Mouse (Mus musculus) midbrain, postnatal 0 days (tissue): ENCODE measurements around the gene Medag. TPM values are rescaled to one million over a fixed set of nuclear protein-coding genes. Genes with fewer than 3 reads are reported as not detected.

Source experiments
- ATAC-seq: fragments of 200-750 bp; cut with Nextera tagmentation; 2 replicates; pipeline ENCODE4 v1.8.0; 2017; ENCODE audit warnings: moderate number of reproducible peaks, mild to moderate bottlenecking, moderate TSS enrichment, moderate library complexity; ENCODE audit not compliant: low FRiP score
- DNase-seq: peaks from one replicate; pipeline ENCODE4 v3.0.0-alpha.2; 2015; ENCODE audit warnings: low spot score
- H3K27ac ChIP-seq: fragments of 300-500 bp; sonication (generic); 2 replicates; pipeline ENCODE4 v1.5.1; 2014; ENCODE audit warnings: low read depth, mild to moderate bottlenecking, low read length, mixed read lengths
- H3K27me3 ChIP-seq: fragments of 300-500 bp; sonication (generic); 2 replicates; pipeline ENCODE4 v1.6.1; 2014; ENCODE audit warnings: low read length, control low read depth, mixed read lengths; ENCODE audit not compliant: insufficient read depth
- H3K36me3 ChIP-seq: fragments of 300-500 bp; sonication (generic); 2 replicates; pipeline ENCODE4 v1.6.1; 2014; ENCODE audit warnings: low read length, control low read depth, mixed read lengths; ENCODE audit not compliant: insufficient read depth
- H3K4me1 ChIP-seq: fragments of 300-500 bp; sonication (generic); 2 replicates; pipeline ENCODE4 v1.6.1; 2014; ENCODE audit warnings: mild to moderate bottlenecking, control low read depth, antibody characterized with exemption, low read length, mixed read lengths; ENCODE audit not compliant: insufficient read depth
- H3K4me2 ChIP-seq: fragments of 300-500 bp; sonication (generic); 2 replicates; pipeline ENCODE4 v1.6.1; 2014; ENCODE audit warnings: low read depth, mild to moderate bottlenecking, low read length, mixed read lengths; ENCODE audit not compliant: poor library complexity, severe bottlenecking
- H3K4me3 ChIP-seq: fragments of 300-500 bp; sonication (generic); 2 replicates; pipeline ENCODE4 v1.5.1; 2014; ENCODE audit warnings: low read depth, mild to moderate bottlenecking, low read length, moderate library complexity
- H3K9ac ChIP-seq: fragments of 300-500 bp; sonication (generic); replicated peaks from 2 replicates; pipeline ENCODE4 v1.6.1; 2014; ENCODE audit warnings: mild to moderate bottlenecking, low read length, moderate library complexity, mixed read lengths; ENCODE audit not compliant: poor library complexity, severe bottlenecking
- H3K9me3 ChIP-seq: fragments of 300-500 bp; sonication (generic); 2 replicates; pipeline ENCODE4 v1.6.1; 2016; ENCODE audit warnings: low read length, control low read depth
- CTCF ChIP-seq: IDR thresholded peaks from 2 replicates; pipeline ENCODE4 v1.5.1; 2016; ENCODE audit warnings: antibody characterized with exemption, mild to moderate bottlenecking
- WGBS: fragments of 180-500 bp; shearing (Covaris S2); extraction: QIAGEN DNeasy Blood & Tissue Kit; methylation state at CpG from one replicate; pipeline ENCODE4 v1.1.7; 2014; 5-methylcytosine and 5-hydroxymethylcytosine counted together
- polyA plus RNA-seq: library from polyadenylated mRNA; unstranded; fragments of >200 nt; fragmentation: Nextera tagmentation; extraction: Ambion mirVana; gene quantifications from 2 replicates; pipeline ENCODE4 v1.2.1, GENCODE M21; 2015
- total RNA-seq: library from RNA; depleted of rRNA; stranded (reverse); fragments of >200 nt; gene quantifications from 2 replicates; pipeline ENCODE4 v1.2.3, GENCODE M21; 2014

Gene Medag
- total and polyA plus RNA-seq, 2 experiments from 2014 or later, result 2.1 to 2.6 TPM

DNA sequence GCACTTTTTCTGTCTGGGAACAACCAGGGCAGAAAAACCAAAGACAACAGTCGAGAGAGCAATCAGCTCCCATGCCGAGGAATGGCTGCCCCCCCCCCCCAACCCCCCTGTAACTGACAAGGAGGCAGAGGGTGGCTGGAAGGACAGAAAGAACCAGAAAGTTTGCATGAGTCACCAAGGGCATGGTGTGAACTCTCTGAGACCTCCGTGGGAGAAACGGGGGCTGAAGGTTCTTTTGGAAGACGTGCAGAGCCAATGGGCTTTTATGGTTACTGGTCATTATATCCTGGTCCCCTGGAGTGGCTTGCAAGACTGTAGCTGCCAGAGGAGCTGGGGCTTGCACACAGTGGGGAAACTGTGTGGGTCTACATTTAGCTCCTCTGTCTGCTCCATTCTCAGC lies 22.6 kb upstream of the Medag start:
- Histone ChIP-seq H3K9ac (no peak overlapping the region), H3K27me3 (no peaks in the 10 kb centered on the region), H3K27ac (no peak overlapping the region), H3K4me2 (no peak overlapping the region), H3K9me3 (no peaks in the 10 kb centered on the region), H3K4me3 (no peak overlapping the region), H3K4me1 (no peaks in the 10 kb centered on the region), H3K36me3 (no peaks in the 10 kb centered on the region)
- DNase-seq (no peak), ATAC-seq (no peak)
- 75% methylated on average over 5 of the region's 5 CpGs for WGBS
- TF ChIP-seq CTCF, result no peak

DNA sequence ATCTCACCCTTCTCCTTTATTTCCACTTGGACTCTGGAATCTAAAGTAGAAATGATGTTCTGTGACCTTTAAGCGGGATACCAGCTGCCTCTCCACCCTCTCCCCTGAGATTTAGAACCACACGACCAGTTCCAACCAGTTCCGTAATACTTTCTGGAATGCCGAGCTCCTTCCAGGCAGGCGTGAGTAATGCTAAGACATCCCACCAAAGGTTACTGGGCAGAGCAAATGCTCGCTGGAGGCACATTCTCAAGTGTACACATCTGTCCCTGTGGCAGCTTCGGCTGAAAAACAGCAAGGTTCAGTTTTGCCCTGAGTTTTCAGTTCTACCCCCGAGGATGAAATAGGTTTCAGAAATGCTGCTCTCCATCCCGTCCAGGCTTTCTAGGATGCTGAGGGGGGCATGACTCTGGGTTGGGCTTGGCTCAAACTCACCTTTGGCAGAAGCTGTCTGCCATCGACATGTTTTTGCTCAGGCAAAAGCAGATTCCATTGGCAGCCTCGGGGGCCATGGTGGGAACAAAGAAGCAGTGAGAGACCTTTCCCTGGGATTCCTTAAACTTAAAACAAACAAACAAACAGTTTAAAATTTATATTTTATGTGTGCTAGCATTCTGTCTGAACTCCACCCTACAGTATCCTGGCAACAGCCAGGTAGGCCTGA lies 21.9 kb upstream of the Medag start:
- Histone ChIP-seq H3K9me3 (no peaks in the 10 kb centered on the region), H3K4me3 (no peak overlapping the region), H3K4me2 (no peak overlapping the region), H3K27me3 (no peaks in the 10 kb centered on the region), H3K27ac (no peak overlapping the region), H3K36me3 (no peaks in the 10 kb centered on the region), H3K4me1 (no peaks in the 10 kb centered on the region), H3K9ac (no peak overlapping the region)
- no peak for ATAC-seq
- WGBS, result 63% methylated on average over 11 of the region's 11 CpGs
- no peak for DNase-seq
- TF ChIP-seq CTCF, result no peak

DNA sequence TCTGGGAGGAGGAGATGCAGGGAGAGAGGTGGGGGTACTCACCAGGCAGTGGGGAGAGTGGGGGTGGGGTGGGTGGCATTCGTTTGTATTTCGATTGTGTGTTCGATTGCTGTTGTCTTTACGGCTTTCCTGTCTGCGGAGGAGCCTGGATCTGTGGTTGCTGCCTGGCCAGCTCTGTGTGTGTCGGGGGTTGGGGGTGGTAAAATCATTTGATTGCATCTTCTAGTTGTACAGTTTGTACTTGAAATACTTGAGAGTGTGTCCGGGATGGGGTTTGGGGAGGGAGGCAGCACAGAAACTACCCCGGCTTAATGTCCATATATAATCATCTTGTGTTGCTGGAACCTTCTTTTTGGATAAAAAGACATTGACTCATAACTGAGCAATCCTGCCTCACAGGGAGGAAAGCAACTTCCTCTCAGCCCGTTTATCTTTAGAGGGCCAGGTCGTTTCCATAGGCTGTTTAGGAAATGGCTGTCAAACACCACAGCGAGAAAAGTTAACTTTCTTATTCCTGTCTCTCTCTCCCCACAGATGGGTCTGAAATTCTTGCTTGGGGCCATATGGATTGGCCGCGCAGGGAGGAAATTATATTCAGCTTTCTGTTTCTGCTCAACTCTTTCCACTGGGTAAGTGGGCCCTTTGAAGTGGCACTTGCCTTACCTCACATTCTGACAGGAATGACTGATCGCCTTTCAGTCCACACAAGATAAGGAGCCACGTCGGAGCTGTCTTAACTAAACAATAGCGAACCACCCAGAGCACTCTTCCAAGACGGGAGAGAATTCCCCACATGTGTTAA lies 19.8 kb upstream of the Medag start:
- Histone ChIP-seq H3K9ac (no peak overlapping the region), H3K4me2 (no peak overlapping the region), H3K9me3 (no peaks in the 10 kb centered on the region), H3K4me3 (no peak overlapping the region), H3K4me1 (no peaks in the 10 kb centered on the region), H3K36me3 (no peaks in the 10 kb centered on the region), H3K27ac (no peak overlapping the region), H3K27me3 (no peaks in the 10 kb centered on the region)
- DNase-seq (no peak), ATAC-seq (no peak)
- 56% methylated on average over 18 of the region's 18 CpGs for WGBS
- TF ChIP-seq CTCF, result no peak

DNA sequence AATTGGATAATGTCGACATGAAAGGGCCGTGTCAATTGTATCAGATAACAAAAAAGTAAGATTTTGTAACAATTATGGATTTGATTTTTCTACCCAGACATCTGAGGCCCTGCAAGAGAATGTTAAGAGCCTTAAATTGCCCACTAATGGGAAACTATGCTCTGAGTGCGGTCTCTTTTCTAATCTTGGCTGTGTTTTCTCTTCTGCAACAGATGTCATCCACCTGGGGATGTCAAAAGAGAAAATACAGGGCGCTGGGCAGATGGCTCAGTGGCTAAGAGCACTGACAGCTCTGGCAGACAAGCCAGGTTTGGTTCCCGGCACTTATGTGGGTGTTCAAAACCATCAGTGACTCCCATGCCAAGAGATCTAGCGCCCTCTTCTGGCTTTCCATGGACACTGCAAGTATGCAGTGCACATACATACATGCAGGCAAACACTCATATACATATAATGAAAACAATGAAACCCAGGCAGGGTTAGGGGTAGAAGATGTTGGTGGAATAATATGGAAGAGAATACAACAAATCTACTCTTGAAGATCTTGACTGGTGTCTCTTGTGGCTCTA lies 19.0 kb upstream of the Medag start:
- H3K9me3 ChIP-seq, result no peaks in the 10 kb centered on the region
- H3K36me3 ChIP-seq, result no peaks in the 10 kb centered on the region
- peak; percentile 48 for TF ChIP-seq CTCF
- no peak overlapping the region for H3K27ac ChIP-seq
- H3K27me3 ChIP-seq, result no peaks in the 10 kb centered on the region
- 70% methylated on average over 6 of the region's 6 CpGs for WGBS
- H3K9ac ChIP-seq, result no peak overlapping the region
- no peak overlapping the region for H3K4me3 ChIP-seq
- DNase-seq (no peak), ATAC-seq (no peak)
- H3K4me2 ChIP-seq, result no peak overlapping the region
- no peaks in the 10 kb centered on the region for H3K4me1 ChIP-seq

DNA sequence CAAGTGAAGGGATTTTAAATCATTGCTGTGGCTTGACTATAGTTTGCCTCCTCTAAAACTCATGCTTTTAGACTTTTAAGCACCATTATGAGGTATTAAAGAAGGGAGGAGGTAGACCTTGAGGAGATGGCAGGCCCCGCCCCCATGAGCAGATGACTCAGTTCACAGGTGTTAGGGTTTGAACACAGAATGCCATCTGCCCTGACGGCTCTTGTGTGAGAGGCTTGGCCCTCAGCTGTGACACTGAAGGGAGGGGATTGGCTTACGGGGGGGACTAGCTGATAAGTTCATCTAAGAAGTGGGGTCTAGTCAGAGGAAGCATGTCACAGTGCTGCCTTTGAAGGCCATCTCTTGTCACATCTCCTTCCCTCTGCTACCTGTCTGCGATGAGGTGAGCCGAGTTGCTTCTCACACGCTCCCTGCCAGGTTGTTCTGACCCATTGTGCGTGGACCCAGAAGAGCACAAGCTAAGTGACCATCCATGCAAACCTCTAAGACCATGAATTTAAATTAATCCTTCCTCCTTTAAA lies 10.0 kb upstream of the Medag start:
- TF ChIP-seq CTCF, result no peak
- 86% methylated on average over 7 of the region's 7 CpGs for WGBS
- no peaks in the 10 kb centered on the region for H3K9me3 ChIP-seq
- H3K9ac ChIP-seq, result no peak overlapping the region
- 0 out of 2 replicates have a peak, but pooled peaks cover 7% of the 10 kb centered on the region for H3K4me1 ChIP-seq
- H3K27ac ChIP-seq, result no peak overlapping the region
- no peaks in the 10 kb centered on the region for H3K36me3 ChIP-seq
- H3K4me3 ChIP-seq, result no peak overlapping the region
- no peak for ATAC-seq
- DNase-seq, result no peak
- H3K27me3 ChIP-seq, result no peaks in the 10 kb centered on the region
- H3K4me2 ChIP-seq, result no peak overlapping the region

DNA sequence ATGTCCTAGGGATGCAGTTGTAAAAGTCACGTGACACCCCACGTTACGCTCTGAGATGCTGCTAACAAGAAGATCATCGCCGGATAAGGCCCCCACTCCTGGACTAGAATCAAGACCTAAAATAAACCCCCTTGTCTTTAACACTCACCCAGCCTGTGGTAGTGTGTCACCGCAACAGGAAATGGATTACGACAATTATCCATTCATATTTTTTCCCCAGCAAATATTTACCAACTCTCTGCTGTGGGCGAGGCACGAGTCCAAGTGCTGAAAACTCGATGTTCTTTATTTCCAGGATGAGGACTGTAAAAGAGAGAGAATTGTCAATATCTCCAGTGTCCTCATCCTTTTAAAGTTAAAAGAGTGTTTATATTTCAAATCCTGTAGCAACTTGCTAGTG lies 9.5 kb upstream of the Medag start:
- H3K4me2 ChIP-seq, result no peak overlapping the region
- H3K4me3 ChIP-seq, result no peak overlapping the region
- ATAC-seq (no peak), DNase-seq (no peak)
- no peak overlapping the region for H3K9ac ChIP-seq
- H3K9me3 ChIP-seq, result no peaks in the 10 kb centered on the region
- H3K36me3 ChIP-seq, result no peaks in the 10 kb centered on the region
- H3K27ac ChIP-seq, result no peak overlapping the region
- TF ChIP-seq CTCF, result no peak
- no peaks in the 10 kb centered on the region for H3K27me3 ChIP-seq
- 91% methylated on average over 10 of the region's 10 CpGs for WGBS
- 0 out of 2 replicates have a peak, but pooled peaks cover 8% of the 10 kb centered on the region for H3K4me1 ChIP-seq
